Mouse (Mus musculus) heart, adult 10 weeks (tissue): ENCODE results near the gene Kctd2. TPM values are rescaled to one million over a fixed set of nuclear protein-coding genes. Genes with fewer than 3 reads are reported as not detected.

ENCODE experiments used
- polyA plus RNA-seq: library from polyadenylated mRNA; stranded (reverse); fragments of 350-450 nt; fragmentation: Illumina TruSeq; extraction: RNeasy Lipid Tissue Mini Kit (QIAGEN cat#74804); gene quantifications from one replicate; pipeline ENCODE4 v1.2.3, GENCODE M21; 2014; ENCODE audit warnings: low read depth, low replicate concordance

Gene Kctd2
- 34.3 TPM for polyA plus RNA-seq

GRCm38 (mm10) chr11:115419531-115420237 is at the start of gene Kctd2, which contains the start of gene Atp5h:
TSS of gene Kctd2 (plus strand) at chr11:115420128.
TSS of gene Atp5h (minus strand) at chr11:115419962.

GRCm38 (mm10) chr11:115381743-115382539 is 38.0 kb upstream of the Kctd2 start, which contains the start of gene Cdr2l:
TSS of gene Cdr2l (plus strand) at chr11:115381916.

DNA sequence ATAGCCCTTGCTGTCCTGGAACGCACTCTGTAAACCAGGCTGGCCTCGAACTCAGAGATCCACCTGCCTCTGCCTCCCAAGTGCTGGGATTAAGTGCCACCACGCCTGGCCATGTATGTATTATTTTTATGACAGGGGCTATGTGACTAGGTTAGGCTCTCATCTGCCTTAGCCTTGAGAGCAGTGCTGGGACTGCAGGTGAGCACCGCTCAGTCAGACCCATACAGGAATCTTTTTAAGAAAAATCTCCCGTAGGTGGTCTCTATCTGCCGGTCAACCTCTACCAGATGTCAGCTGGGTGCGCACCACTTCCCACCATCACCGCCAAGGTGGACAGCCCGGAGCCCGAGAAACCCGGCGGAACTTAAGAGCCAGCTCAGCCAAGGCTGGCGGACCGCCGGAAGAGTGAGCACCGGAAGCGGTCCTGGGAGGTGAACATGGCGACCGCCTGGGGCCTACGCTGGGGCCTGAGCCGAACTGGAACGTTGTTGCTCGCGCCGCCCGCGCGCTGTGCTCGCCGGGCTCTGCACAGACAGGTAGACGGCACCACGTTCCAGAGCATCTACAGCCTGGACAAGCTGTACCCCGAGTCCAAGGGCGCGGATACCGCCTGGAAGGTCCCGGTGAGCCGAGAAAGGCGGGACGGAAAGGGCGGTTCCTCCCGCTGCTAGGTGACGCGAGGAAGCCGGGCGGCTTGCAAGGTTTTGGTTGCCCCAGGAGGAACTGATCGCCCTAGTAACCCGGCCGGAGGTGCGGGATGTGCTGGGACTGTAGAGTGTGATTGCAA is 16.4 kb upstream of the Kctd2 start, which contains the start of gene Mrpl58:
Gene Mrpl58 (plus strand): TSS at position 415 of the 787 bp plus-strand sequence.

DNA sequence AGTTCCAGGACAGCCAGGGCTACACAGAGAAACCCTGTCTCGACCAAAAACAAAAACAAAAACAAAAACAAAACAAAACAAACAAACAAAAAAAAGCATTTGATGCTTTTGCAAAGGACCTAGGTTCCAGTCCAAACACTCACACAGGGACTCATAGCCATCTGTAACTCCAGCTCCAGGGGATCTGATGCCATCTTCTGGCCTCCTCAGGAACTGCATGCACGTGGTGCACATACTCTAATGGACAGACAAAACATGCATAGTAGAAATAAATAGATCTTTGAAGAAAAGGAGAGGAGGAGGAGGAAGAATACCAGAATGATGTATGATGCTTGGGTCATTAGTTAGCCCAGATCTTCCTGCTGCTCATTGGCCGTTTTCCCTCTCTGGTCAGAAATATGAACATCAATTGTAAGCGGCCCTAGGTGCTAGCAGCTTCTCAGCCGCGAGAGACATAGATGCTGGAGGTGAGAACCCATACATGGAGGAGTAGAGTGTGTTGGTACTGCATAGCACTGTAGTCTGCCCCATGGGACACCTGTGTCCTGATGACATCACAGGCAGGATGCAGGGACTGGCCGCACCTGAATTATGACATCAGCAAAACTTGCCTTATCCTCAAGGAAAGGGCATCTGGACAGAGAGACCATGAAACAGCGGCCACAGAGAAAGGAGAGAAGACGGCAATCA is 20.1 kb downstream of the Kctd2 start, which contains the start of gene Trim80:
Gene Trim80 (plus strand): TSS at position 640 of the 690 bp plus-strand sequence.

GRCm38 (mm10) chr11:115462243-115462891 is 42.4 kb downstream of the Kctd2 start, which contains the start of gene Slc16a5:
TSS of gene Slc16a5 (plus strand) at chr11:115462474.

GRCm38 (mm10) chr11:115475025-115475757 is 55.3 kb downstream of the Kctd2 start, which contains the start of gene Armc7:
TSS of gene Armc7 (plus strand) at chr11:115475667.

Other genes with a start within 250 kb of the Kctd2 start
- gene Tmem104, start 232.6 kb upstream of the Kctd2 start, polyA plus RNA-seq, result 6.1 TPM
- 39.7 TPM for gene Nat9, start 232.3 kb upstream of the Kctd2 start, polyA plus RNA-seq
- 1.4 TPM for gene Grin2c, start 152.9 kb upstream of the Kctd2 start, polyA plus RNA-seq
- gene Fdxr, start 143.1 kb upstream of the Kctd2 start, polyA plus RNA-seq, result 14.0 TPM
- gene Fads6, start 122.5 kb upstream of the Kctd2 start, polyA plus RNA-seq, result 2.6 TPM
- gene Otop2, start 113.0 kb upstream of the Kctd2 start, polyA plus RNA-seq, result not detected
- gene Ush1g, start 98.1 kb upstream of the Kctd2 start, polyA plus RNA-seq, result not detected
- not detected for gene Otop3, start 85.4 kb upstream of the Kctd2 start, polyA plus RNA-seq
- gene Hid1, start 52.4 kb upstream of the Kctd2 start, polyA plus RNA-seq, result 3.8 TPM
- 3.8 TPM for gene Cdr2l, start 38.2 kb upstream of the Kctd2 start, polyA plus RNA-seq
- gene Mrpl58, start 16.4 kb upstream of the Kctd2 start, polyA plus RNA-seq, result 115 TPM
- gene Atp5h, start 166 bp upstream of the Kctd2 start, polyA plus RNA-seq, result 3,222 TPM
- not detected for gene Trim80, start 20.4 kb downstream of the Kctd2 start, polyA plus RNA-seq
- gene Slc16a5, start 42.3 kb downstream of the Kctd2 start, polyA plus RNA-seq, result not detected
- 2.1 TPM for gene Armc7, start 55.5 kb downstream of the Kctd2 start, polyA plus RNA-seq
- gene Nt5c, start 71.7 kb downstream of the Kctd2 start, polyA plus RNA-seq, result 14.9 TPM
- gene Jpt1, start 94.3 kb downstream of the Kctd2 start, polyA plus RNA-seq, result 88.9 TPM
- 255 TPM for gene Sumo2, start 116.1 kb downstream of the Kctd2 start, polyA plus RNA-seq
- 37.0 TPM for gene Nup85, start 144.3 kb downstream of the Kctd2 start, polyA plus RNA-seq
- gene Mrps7, start 183.8 kb downstream of the Kctd2 start, polyA plus RNA-seq, result 79.9 TPM
- gene Gga3, start 183.9 kb downstream of the Kctd2 start, polyA plus RNA-seq, result 13.7 TPM
- 62.3 TPM for gene Mif4gd, start 192.8 kb downstream of the Kctd2 start, polyA plus RNA-seq
- 53.1 TPM for gene Slc25a19, start 208.2 kb downstream of the Kctd2 start, polyA plus RNA-seq